ENCODE assay signal across 14 mouse cellular contexts in the genomic region with DNA sequence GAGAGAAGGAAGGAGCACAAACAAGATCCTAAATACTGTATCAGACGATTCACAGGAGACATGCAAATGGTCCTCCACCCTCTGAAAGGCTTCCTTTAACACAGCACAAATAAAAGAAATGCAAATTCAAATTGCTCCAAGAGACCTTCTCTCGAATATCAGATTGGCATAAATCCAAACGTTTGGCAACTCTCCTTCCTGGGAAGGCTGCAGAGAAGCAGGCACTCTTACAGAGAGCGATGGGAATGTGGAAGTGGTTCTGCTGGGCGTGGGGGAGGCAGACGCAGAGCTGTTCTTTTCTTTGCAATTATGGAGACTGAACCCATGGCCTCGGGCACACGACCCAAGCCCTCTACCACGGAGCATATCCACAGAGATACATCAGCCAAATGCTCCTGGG.
DNase-seq lines count a peak whose midpoint lies in the region; ATAC-seq and TF ChIP-seq lines count a peak whose summit lies in the region.
"Had no signal": no experiment of that assay in that cellular context is flagged by ENCODE, and none has a peak within 500 bp of the region (broad histone marks: within the 10 kb centered on the region; RNA-seq: fewer than 3 reads in every experiment).

No protein-coding gene starts in this region.

- no peak overlapping the region for H3K4me2 ChIP-seq in hindbrain, postnatal 0 days (ENCODE audit: low read depth, low read length)
- no peak overlapping the region for H3K4me2 ChIP-seq in hindbrain, embryonic 13.5 days
- H3K4me2 ChIP-seq in embryonic facial prominence, embryonic 14.5 days (ENCODE audit: low read depth, low read length): no peak overlapping the region
- H3K4me2 ChIP-seq: limb, embryonic 13.5 days; midbrain, embryonic 13.5 days had no signal

- 31% methylated on average over 9 of the region's 9 CpGs for WGBS in hindbrain, postnatal 0 days
- WGBS in hindbrain, embryonic 13.5 days: 39% methylated on average over 9 of the region's 9 CpGs
- 23% methylated on average over 9 of the region's 9 CpGs for WGBS in embryonic facial prominence, embryonic 14.5 days

- no peak overlapping the region for H3K4me3 ChIP-seq in hindbrain, postnatal 0 days (ENCODE audit: low read length)
- no peak overlapping the region for H3K4me3 ChIP-seq in hindbrain, embryonic 13.5 days
- no peak overlapping the region for H3K4me3 ChIP-seq in embryonic facial prominence, embryonic 14.5 days (ENCODE audit: low read depth, low read length)
- H3K4me3 ChIP-seq: limb, embryonic 13.5 days; midbrain, embryonic 13.5 days had no signal

- no peaks in the 10 kb centered on the region for H3K36me3 ChIP-seq in hindbrain, postnatal 0 days (ENCODE audit: insufficient read depth, low read length)
- H3K36me3 ChIP-seq in hindbrain, embryonic 13.5 days: no peaks in the 10 kb centered on the region
- H3K36me3 ChIP-seq in embryonic facial prominence, embryonic 14.5 days (ENCODE audit: control insufficient read depth, insufficient read depth, low read length): no peaks in the 10 kb centered on the region
- H3K36me3 ChIP-seq: limb, embryonic 13.5 days; midbrain, embryonic 13.5 days had no signal

- ATAC-seq in hindbrain, postnatal 0 days: no peak
- ATAC-seq in hindbrain, embryonic 13.5 days (ENCODE audit: low FRiP score): no peak
- 0 out of 2 replicates have a peak, but pooled peaks have one; percentile 51 for ATAC-seq in embryonic facial prominence, embryonic 14.5 days (ENCODE audit: low read depth)
- ATAC-seq: intestine, embryonic 16.5 days; midbrain, embryonic 13.5 days had no signal

- no peak overlapping the region for H3K9ac ChIP-seq in hindbrain, postnatal 0 days (replicated peaks; ENCODE audit: low read length)
- H3K9ac ChIP-seq in hindbrain, embryonic 13.5 days: no peak overlapping the region
- no peak overlapping the region for H3K9ac ChIP-seq in embryonic facial prominence, embryonic 14.5 days (ENCODE audit: low read depth, low read length)
- H3K9ac ChIP-seq: limb, embryonic 13.5 days; midbrain, embryonic 13.5 days had no signal

- DNase-seq in hindbrain, postnatal 0 days (ENCODE audit: low spot score): peak; percentile 60
- peak; percentile 14 for DNase-seq in urinary bladder, adult 2 months (ENCODE audit: low spot score)
- no peak for DNase-seq in urinary bladder, adult 18-20 months (ENCODE audit: low spot score in 2 of 2)
- DNase-seq in embryonic facial prominence, embryonic 14.5 days (ENCODE audit: low spot score): peak; percentile 86
- DNase-seq in frontal cortex, postnatal 25 days (ENCODE audit: low spot score in 2 of 2): no peak
- DNase-seq in embryo, embryonic 9.5 days (ENCODE audit: extremely low spot score): no peak
- DNase-seq: cerebellum, postnatal 14 days; heart, adult 18-20 months; thymus, adult 2 months had no signal

- no peaks in the 10 kb centered on the region for H3K4me1 ChIP-seq in hindbrain, postnatal 0 days (ENCODE audit: insufficient read depth, low read length)
- peaks cover 5% of the 10 kb centered on the region; the same call in 1 of the 2 replicates for H3K4me1 ChIP-seq in hindbrain, embryonic 13.5 days (replicated peaks)
- peaks cover 23% of the 10 kb centered on the region for H3K4me1 ChIP-seq in embryonic facial prominence, embryonic 14.5 days (ENCODE audit: control insufficient read depth, insufficient read depth, low read length)

- no peaks in the 10 kb centered on the region for H3K9me3 ChIP-seq in hindbrain, postnatal 0 days (ENCODE audit: low read length)
- H3K9me3 ChIP-seq in hindbrain, embryonic 13.5 days: no peaks in the 10 kb centered on the region
- H3K9me3 ChIP-seq in embryonic facial prominence, embryonic 14.5 days (ENCODE audit: control insufficient read depth, low read length): no peaks in the 10 kb centered on the region
- H3K9me3 ChIP-seq: limb, embryonic 13.5 days; midbrain, embryonic 13.5 days had no signal

- H3K27ac ChIP-seq in hindbrain, postnatal 0 days: no peak overlapping the region
- no peak overlapping the region for H3K27ac ChIP-seq in hindbrain, embryonic 13.5 days
- 0 out of 2 replicates have a peak overlapping the region, but pooled peaks have one; percentile 4 for H3K27ac ChIP-seq in embryonic facial prominence, embryonic 14.5 days (replicated peaks; ENCODE audit: low read depth, low read length)
- H3K27ac ChIP-seq: limb, embryonic 13.5 days; macrophage; midbrain, embryonic 13.5 days had no signal

- H3K27me3 ChIP-seq in hindbrain, postnatal 0 days (ENCODE audit: insufficient read depth, low read length): no peaks in the 10 kb centered on the region
- H3K27me3 ChIP-seq in hindbrain, embryonic 13.5 days: peaks cover 14% of the 10 kb centered on the region; the same call in 1 of the 2 replicates
- no peaks in the 10 kb centered on the region for H3K27me3 ChIP-seq in embryonic facial prominence, embryonic 14.5 days (replicated peaks; ENCODE audit: control insufficient read depth, insufficient read depth, low read length)
- H3K27me3 ChIP-seq: limb, embryonic 13.5 days had no signal

- TF ChIP-seq CTCF in hindbrain, postnatal 0 days (IDR thresholded peaks at IDR 0.05; ENCODE audit: low read depth): no peak

Comparison
In these comparisons a context has a peak if more than half of its experiments do, and no peak if none do; other contexts are left out.
1. DNase-seq: peak in hindbrain, postnatal 0 days (single experiment), urinary bladder, adult 2 months (single experiment) and embryonic facial prominence, embryonic 14.5 days (single experiment); none in urinary bladder, adult 18-20 months (0 of 2), frontal cortex, postnatal 25 days (0 of 2) and embryo, embryonic 9.5 days (single experiment).